Mouse (Mus musculus) spleen, postnatal 14 days (tissue): ENCODE data around the gene Ttl.
A peak's percentile ranks its signal among the peaks of the same experiment; 100 is the strongest.

Source experiments
- DNase-seq, 2 experiments: peaks; one replicate each; pipeline ENCODE4 v3.0.0; 2021 to 2022; ENCODE audit warnings: low spot score in 2 of 2

Ttl gene

GRCm38 (mm10) chr2:129084959-129085358, 19.2 kb downstream of the Ttl start:
- DNase-seq, result no peak

GRCm38 (mm10) chr2:129087520-129087919, 21.8 kb downstream of the Ttl start:
- DNase-seq, result no peak

- DNase-seq, result no peak
Measured at GRCm38 (mm10) chr2:129090370-129090769, 24.6 kb downstream of the Ttl start.

GRCm38 (mm10) chr2:129092810-129093209, 27.1 kb downstream of the Ttl start:
- DNase-seq, result no peak

DNA sequence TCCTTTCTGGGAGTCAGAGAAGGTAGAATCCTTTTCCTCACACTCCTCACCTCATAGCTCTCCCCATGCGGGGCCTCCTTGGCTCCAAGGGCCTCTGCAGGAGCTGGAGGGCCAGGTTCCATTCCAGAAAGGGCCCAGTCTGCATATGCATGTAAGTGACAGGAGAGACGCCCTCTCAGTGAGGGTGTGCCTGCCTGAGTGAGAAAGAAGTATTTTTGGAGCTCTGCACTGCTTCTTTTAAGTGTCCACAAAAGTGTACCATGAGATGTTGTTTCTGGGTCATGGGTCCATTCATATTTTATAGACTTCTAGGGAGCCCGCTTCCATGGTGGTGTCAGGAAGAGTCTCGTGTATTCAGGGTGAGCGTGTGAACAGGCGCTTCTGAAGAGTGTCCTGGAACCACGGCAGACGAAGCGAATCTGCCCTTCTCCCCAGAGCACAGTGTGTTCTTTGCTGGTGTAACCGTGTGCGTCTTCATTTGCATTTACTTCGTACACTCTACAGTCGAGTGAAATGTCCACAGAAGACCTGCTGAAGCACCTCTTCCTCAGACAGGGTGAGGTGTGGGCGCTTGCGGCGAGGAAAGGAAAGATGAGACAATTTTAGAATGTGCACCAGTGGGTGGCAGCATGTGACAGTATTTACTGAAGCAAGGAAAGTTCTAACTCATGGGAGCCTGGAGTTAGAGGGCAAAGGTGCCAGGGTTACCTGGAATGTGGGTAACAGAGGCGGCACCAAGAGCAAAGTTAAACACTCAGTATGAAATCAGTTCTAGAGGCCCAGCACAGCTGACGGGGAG, 28.4 kb downstream of the Ttl start:
- DNase-seq, result no peak

- DNase-seq, result peak; percentile 71 to 84
Measured at GRCm38 (mm10) chr2:129100784-129101310, 35.1 kb downstream of the Ttl start, which contains the start of gene Polr1b. TSS of gene Polr1b (plus strand) at chr2:129100995.

DNA sequence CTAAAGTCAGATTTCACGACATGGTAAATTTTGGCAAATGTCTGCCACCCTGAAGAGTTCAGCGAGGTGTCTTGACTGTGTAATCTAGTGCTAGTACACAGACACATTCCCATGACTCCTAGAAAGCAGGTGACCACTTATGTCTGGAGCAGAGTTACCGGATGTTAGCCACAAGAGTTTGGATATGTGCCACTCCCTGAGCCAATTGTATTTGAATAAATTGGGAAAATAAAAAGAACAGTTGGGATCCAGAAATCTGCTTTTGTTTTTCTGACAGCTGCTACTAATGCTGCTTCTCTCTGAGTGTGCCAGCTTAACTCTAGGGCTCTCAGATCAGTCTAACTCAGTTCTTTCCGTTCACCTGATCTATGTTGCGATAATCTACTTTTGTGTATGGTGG, 47.2 kb downstream of the Ttl start:
- no peak for DNase-seq

DNA sequence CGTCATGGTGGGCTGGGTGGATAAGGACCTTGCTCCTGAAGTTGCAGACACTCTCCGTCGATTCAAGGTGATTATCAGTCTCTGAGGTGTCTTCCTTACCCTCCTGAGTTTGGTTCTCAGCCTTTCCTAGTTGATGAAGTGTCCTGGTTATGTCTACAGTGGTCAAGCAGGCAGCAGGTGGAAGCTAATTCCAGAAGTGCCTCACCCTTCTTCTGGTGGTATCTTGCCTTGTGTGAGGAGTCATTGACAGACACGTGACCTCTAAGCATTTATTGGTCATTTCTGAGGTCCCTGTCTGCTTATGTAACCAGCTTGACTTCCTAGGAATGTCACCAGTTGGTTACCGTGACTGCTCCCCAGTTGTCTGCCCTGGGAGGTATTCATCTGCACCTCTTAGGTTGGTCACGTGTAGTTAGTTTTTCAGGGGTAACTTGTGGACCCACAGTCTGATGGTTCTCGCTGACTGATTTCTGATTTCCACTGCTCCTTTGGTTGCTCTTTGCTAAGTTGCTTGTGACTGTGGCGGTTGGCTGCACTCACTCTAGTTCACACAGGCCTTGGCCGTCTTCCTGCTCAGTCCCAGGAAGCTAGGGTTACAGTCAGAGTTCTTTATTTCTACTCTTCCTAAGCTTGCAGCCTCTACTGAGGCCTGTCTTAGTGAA, 50.1 kb downstream of the Ttl start:
- no peak for DNase-seq

- DNase-seq, result no peak
Measured at GRCm38 (mm10) chr2:129116368-129116739, 50.6 kb downstream of the Ttl start.

DNA sequence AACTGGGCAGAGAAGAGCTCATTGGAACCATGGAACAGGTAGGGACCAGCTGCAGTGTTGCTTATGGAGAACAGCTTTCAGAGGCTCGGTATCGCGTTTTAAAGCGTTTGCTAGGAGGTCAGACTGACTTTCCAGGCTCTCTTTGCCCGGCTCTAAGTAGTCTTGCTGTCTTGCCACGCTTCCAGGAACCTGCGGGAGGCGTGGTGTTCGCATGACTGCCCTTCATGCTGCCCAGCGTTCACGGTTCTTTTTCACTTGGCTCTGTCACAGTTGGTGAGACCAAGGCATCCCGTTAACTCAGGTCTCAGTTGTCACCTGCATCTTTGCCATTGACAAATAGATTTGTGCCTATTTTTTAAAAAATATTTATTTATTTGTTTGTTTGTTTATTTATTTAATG, 52.3 kb downstream of the Ttl start:
- no peak for DNase-seq

GRCm38 (mm10) chr2:129121986-129122385, 56.2 kb downstream of the Ttl start:
- DNase-seq, result no peak

DNA sequence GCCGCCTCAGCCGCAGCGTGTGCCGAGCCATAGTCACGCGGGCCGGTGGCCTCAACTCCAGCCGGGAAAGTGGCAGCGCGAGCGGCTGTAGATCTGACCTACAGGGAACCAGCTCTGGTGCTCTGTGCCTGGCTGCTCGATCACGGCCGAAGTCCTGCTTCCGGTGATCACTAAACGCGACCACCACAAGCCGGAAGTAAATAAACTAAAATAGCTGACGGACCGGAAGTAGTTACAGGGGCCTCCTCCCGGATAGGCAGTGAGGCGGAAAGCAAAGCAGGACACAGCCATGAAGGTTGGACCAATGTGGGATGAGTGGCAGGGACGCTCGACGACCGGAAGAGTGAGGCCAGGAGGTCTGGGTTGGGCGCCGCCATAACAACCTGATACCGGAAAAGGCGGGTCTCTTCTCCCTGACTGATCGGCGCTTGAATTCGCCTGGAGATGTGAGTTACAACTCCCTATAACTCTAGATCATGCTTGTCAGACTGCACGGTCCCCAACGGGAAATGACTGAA, 63.7 kb downstream of the Ttl start, which contains the start of gene Chchd5:
TSS of gene Chchd5 (plus strand) at position 289 of the 518 bp plus-strand sequence.
- DNase-seq, result peak; percentile 62 to 72

- DNase-seq, result peak in 1 of 2 experiments; percentile 25
Measured at GRCm38 (mm10) chr2:129129987-129130545, 64.3 kb downstream of the Ttl start.

DNA sequence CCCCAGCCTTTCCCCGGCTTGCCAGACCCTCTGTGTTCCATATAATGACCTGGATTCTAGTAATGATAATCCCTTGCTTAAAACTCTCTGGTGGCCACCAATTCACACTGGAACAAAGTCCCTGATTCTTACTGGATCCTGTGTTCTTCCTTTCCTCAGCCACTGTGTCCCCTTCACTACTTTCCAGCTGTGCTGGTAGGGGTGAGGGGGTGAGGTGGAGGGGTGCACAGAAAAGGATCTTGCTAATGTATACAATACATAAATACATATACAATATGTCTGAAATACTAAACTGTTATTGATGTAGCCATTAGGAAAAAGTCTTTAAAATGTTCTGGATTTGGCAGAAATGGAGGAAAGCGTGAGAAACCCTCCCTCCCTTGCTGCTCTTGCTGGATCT, 65.0 kb downstream of the Ttl start:
- no peak for DNase-seq

DNA sequence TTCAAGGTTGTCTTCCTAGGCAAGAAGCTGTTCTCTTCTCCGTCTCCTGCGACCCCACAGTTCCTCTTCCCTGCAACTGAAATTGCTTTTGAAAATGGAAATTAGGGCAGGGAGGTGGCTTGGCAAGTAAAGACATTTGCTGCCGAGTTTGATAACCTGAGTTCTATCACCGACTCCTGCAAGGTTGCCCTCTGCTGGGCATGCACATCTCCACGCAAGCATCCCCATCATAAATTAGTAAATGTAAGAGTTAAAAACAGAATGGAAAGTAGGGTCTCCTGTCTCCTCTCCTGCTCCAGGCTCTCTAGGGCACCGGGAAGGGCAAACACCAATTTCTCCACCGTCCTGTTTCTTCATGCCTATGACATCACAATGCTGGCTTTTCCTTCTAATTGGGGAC, 66.5 kb downstream of the Ttl start:
- DNase-seq, result no peak

- DNase-seq, result no peak
Measured at GRCm38 (mm10) chr2:129133006-129133805, 67.5 kb downstream of the Ttl start.

- DNase-seq, result no peak
Measured at GRCm38 (mm10) chr2:129139906-129140305, 74.2 kb downstream of the Ttl start.
